Mouse (Mus musculus) myocyte (in vitro differentiated cells): ENCODE results near the gene Nob1.

Experiments used
- CEBPB ChIP-seq: IDR thresholded peaks from 2 replicates; pipeline ENCODE4 v1.6.1; 2011; ENCODE audit warnings: mild to moderate bottlenecking, moderate library complexity; ENCODE audit not compliant: poor library complexity, insufficient read depth, severe bottlenecking
- MAX ChIP-seq: IDR thresholded peaks from one replicate; pipeline ENCODE4 v1.6.1; 2011; ENCODE audit warnings: low read depth, mild to moderate bottlenecking, control low read depth
- MYOD1 ChIP-seq, 3 experiments: IDR thresholded peaks; one replicate each; pipeline ENCODE4 v1.6.1; 2011; ENCODE audit warnings: control low read depth in 2 of 3, low read depth in 2 of 3, mild to moderate bottlenecking in 2 of 3, moderate library complexity in 1 of 3; ENCODE audit not compliant: insufficient read length in 2 of 3, control insufficient read depth in 1 of 3
- MYOG ChIP-seq, 3 experiments: IDR thresholded peaks; one replicate each; pipeline ENCODE4 v1.6.1; 2011; ENCODE audit warnings: control low read depth in 2 of 3, low read depth in 2 of 3, mild to moderate bottlenecking in 2 of 3; ENCODE audit not compliant: insufficient read length in 2 of 3, control insufficient read depth in 1 of 3, insufficient read depth in 1 of 3
- POLR2A ChIP-seq: IDR thresholded peaks from one replicate; pipeline ENCODE4 v1.6.1; 2011; ENCODE audit warnings: low read depth, mild to moderate bottlenecking, control low read depth, moderate library complexity; ENCODE audit not compliant: insufficient read length
- TCF12 ChIP-seq: IDR thresholded peaks from one replicate; pipeline ENCODE4 v1.6.1; 2011; ENCODE audit warnings: mild to moderate bottlenecking, control low read depth; ENCODE audit not compliant: poor library complexity, insufficient read depth, severe bottlenecking
- TCF3 ChIP-seq: IDR thresholded peaks from one replicate; pipeline ENCODE4 v1.6.1; 2011; ENCODE audit warnings: low read depth, control low read depth; ENCODE audit not compliant: insufficient read length
- USF1 ChIP-seq: IDR thresholded peaks from one replicate; pipeline ENCODE4 v1.6.1; 2011; ENCODE audit warnings: low read depth, mild to moderate bottlenecking, control low read depth, moderate library complexity

GRCm38 (mm10) chr8:107395397-107395796 lies 29.5 kb downstream of the Nob1 start:
- TF ChIP-seq POLR2A (no peak), CEBPB (no peak), MYOG (IDR thresholded peaks at IDR 0.05; ENCODE audit: control insufficient read depth in 1 of 3, insufficient read depth in 1 of 3, insufficient read length in 2 of 3, low read depth in 2 of 3) (no peak), TCF3 (no peak), USF1 (no peak), MYOD1 (IDR thresholded peaks at IDR 0.05; ENCODE audit: control insufficient read depth in 1 of 3, insufficient read length in 2 of 3, low read depth in 2 of 3) (no peak), MAX (no peak), TCF12 (no peak)
